Mouse (Mus musculus) hindbrain, postnatal 0 days (tissue): ENCODE data around the gene Fam69b. TPM values are rescaled to one million over a fixed set of nuclear protein-coding genes. Genes with fewer than 3 reads are reported as not detected.

ENCODE experiments used
- ATAC-seq: fragments of 200-750 bp; cut with Nextera tagmentation; 2 replicates; pipeline ENCODE4 v1.8.0; 2017; ENCODE audit warnings: mild to moderate bottlenecking, moderate TSS enrichment, moderate library complexity
- DNase-seq: peaks from one replicate; pipeline ENCODE4 v3.0.0-alpha.2; 2015; ENCODE audit warnings: low spot score
- H3K27ac ChIP-seq: fragments of 300-500 bp; sonication (generic); 2 replicates; pipeline ENCODE4 v1.5.1; 2014; ENCODE audit warnings: mild to moderate bottlenecking
- H3K27me3 ChIP-seq: fragments of 300-500 bp; sonication (generic); 2 replicates; pipeline ENCODE4 v1.6.1; 2014; ENCODE audit warnings: low read length, mixed read lengths; ENCODE audit not compliant: insufficient read depth
- H3K36me3 ChIP-seq: fragments of 300-500 bp; sonication (generic); 2 replicates; pipeline ENCODE4 v1.6.1; 2014; ENCODE audit warnings: low read length, mixed read lengths; ENCODE audit not compliant: insufficient read depth
- H3K4me1 ChIP-seq: fragments of 300-500 bp; sonication (generic); 2 replicates; pipeline ENCODE4 v1.6.1; 2014; ENCODE audit warnings: antibody characterized with exemption, low read length, mixed read lengths; ENCODE audit not compliant: insufficient read depth
- H3K4me2 ChIP-seq: fragments of 300-500 bp; sonication (generic); 2 replicates; pipeline ENCODE4 v1.6.1; 2014; ENCODE audit warnings: low read depth, mild to moderate bottlenecking, low read length, moderate library complexity, mixed read lengths
- H3K4me3 ChIP-seq: fragments of 300-500 bp; sonication (generic); 2 replicates; pipeline ENCODE4 v1.5.1; 2014; ENCODE audit warnings: low read length
- H3K9ac ChIP-seq: fragments of 300-500 bp; sonication (generic); replicated peaks from 2 replicates; pipeline ENCODE4 v1.6.1; 2014; ENCODE audit warnings: mild to moderate bottlenecking, low read length, moderate library complexity, mixed read lengths
- H3K9me3 ChIP-seq: fragments of 300-500 bp; sonication (generic); 2 replicates; pipeline ENCODE4 v1.6.1; 2016; ENCODE audit warnings: low read length, mixed read lengths
- CTCF ChIP-seq: IDR thresholded peaks from 2 replicates; pipeline ENCODE4 v1.5.1; 2016; ENCODE audit warnings: antibody characterized with exemption, control low read depth, low read depth
- WGBS: fragments of 180-500 bp; shearing (Covaris S2); extraction: QIAGEN DNeasy Blood & Tissue Kit; methylation state at CpG from one replicate; pipeline ENCODE4 v1.1.7; 2014; 5-methylcytosine and 5-hydroxymethylcytosine counted together
- polyA plus RNA-seq: library from polyadenylated mRNA; unstranded; fragments of >200 nt; fragmentation: Nextera tagmentation; extraction: Ambion mirVana; gene quantifications from 2 replicates; pipeline ENCODE4 v1.2.1, GENCODE M21; 2015
- total RNA-seq: library from RNA; depleted of rRNA; stranded (reverse); fragments of >200 nt; gene quantifications from 2 replicates; pipeline ENCODE4 v1.2.3, GENCODE M21; 2014

The Fam69b gene
- total and polyA plus RNA-seq, 2 experiments from 2014 or later, result 142 to 302 TPM

GRCm38 (mm10) chr2:26617928-26618327, 10.3 kb upstream of the Fam69b start:
- no peaks in the 10 kb centered on the region for H3K9me3 ChIP-seq

GRCm38 (mm10) chr2:26621246-26621645, 7.0 kb upstream of the Fam69b start:
- 39% methylated on average over 2 of the region's 2 CpGs for WGBS
- Histone ChIP-seq H3K27ac (no peak overlapping the region), H3K4me3 (no peak overlapping the region), H3K4me2 (no peak overlapping the region), H3K9me3 (no peaks in the 10 kb centered on the region), H3K9ac (no peak overlapping the region), H3K36me3 (no peaks in the 10 kb centered on the region), H3K4me1 (no peaks in the 10 kb centered on the region), H3K27me3 (no peaks in the 10 kb centered on the region)
- no peak for DNase-seq
- no peak for TF ChIP-seq CTCF
- no peak for ATAC-seq

More at GRCm38 (mm10) chr2:26617928-26618327, 10.3 kb upstream of the Fam69b start:
- Histone ChIP-seq H3K4me1 (no peaks in the 10 kb centered on the region), H3K27me3 (no peaks in the 10 kb centered on the region), H3K4me3 (no peak overlapping the region), H3K36me3 (no peaks in the 10 kb centered on the region), H3K4me2 (no peak overlapping the region), H3K27ac (no peak overlapping the region), H3K9ac (no peak overlapping the region)
- 58% methylated on average over 7 of the region's 7 CpGs for WGBS
- no peak for DNase-seq
- no peak for ATAC-seq
- TF ChIP-seq CTCF, result no peak

DNA sequence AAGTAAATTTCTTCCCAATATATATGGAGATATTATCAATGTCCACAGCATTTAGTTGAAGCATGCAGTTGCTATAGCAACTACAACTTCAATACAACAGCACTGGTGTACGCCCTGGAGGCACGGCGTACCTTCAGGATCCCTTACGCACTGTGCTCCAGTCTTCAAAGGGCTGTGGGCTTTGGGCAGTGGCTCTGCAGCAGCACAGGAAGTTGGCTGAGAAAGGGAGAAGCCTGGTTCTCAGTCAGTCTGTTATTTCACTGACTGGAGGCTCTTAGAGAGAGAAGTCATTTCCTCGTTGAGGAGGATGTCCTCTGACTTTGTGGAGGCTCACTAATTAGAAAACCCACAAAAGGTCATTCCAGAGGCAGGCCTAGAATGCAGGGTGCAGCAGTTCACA, 5.3 kb upstream of the Fam69b start:
- H3K9ac ChIP-seq, result no peak overlapping the region
- WGBS, result 65% methylated on average over 5 of the region's 5 CpGs

GRCm38 (mm10) chr2:26625419-26625818, 2.8 kb upstream of the Fam69b start:
- Histone ChIP-seq H3K4me3 (no peak overlapping the region), H3K9ac (no peak overlapping the region), H3K36me3 (no peaks in the 10 kb centered on the region), H3K27me3 (no peaks in the 10 kb centered on the region), H3K4me2 (no peak overlapping the region), H3K4me1 (peaks cover 10% of the 10 kb centered on the region), H3K27ac (no peak overlapping the region), H3K9me3 (no peaks in the 10 kb centered on the region)
- no peak for TF ChIP-seq CTCF
- DNase-seq, result no peak
- 86% methylated on average over 3 of the region's 3 CpGs for WGBS
- no peak for ATAC-seq

More for the DNA sequence above, 5.3 kb upstream of the Fam69b start:
- Histone ChIP-seq H3K4me1 (no peaks in the 10 kb centered on the region), H3K9me3 (no peaks in the 10 kb centered on the region), H3K36me3 (no peaks in the 10 kb centered on the region), H3K27ac (no peak overlapping the region), H3K4me2 (no peak overlapping the region), H3K27me3 (no peaks in the 10 kb centered on the region), H3K4me3 (no peak overlapping the region)
- ATAC-seq, result no peak
- no peak for TF ChIP-seq CTCF
- DNase-seq, result no peak

DNA sequence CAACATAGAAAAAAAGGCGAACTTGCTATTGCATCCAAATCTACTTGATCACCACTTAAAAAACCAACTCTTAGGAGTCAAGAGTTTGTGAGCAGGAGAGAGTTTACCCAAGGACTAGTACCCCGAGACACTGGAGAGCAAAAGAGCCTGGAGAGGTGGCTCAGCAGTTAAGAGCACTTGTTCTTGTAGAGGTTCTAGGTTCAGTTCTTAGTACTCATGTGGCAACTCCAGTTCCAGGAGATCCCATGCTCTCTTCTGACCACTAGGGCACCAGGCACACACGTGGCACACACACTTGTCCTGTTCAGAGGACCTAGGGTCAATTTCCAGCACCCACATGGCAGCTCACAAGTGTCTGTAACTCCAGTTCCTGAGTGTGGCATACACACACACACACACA, 2.2 kb upstream of the Fam69b start:
- DNase-seq (no peak), ATAC-seq (no peak)
- H3K4me3 ChIP-seq, result no peak overlapping the region
- no peaks in the 10 kb centered on the region for H3K9me3 ChIP-seq
- no peaks in the 10 kb centered on the region for H3K27me3 ChIP-seq
- 67% methylated on average over 3 of the region's 3 CpGs for WGBS
- no peak overlapping the region for H3K27ac ChIP-seq
- no peaks in the 10 kb centered on the region for H3K36me3 ChIP-seq
- peaks cover 10% of the 10 kb centered on the region for H3K4me1 ChIP-seq
- H3K9ac ChIP-seq, result no peak overlapping the region
- TF ChIP-seq CTCF, result peak; percentile 23
- no peak overlapping the region for H3K4me2 ChIP-seq

- Histone ChIP-seq H3K27ac (peak overlapping the region; percentile 91), H3K4me3 (peak overlapping the region; percentile 71), H3K27me3 (no peaks in the 10 kb centered on the region), H3K36me3 (no peaks in the 10 kb centered on the region), H3K4me2 (peak overlapping the region; percentile 98), H3K9me3 (no peaks in the 10 kb centered on the region), H3K9ac (peak overlapping the region; percentile 92), H3K4me1 (peaks cover 10% of the 10 kb centered on the region)
- ATAC-seq (peak; percentile 48), DNase-seq (no peak)
- WGBS, result 17% methylated on average over 5 of the region's 5 CpGs
- TF ChIP-seq CTCF, result no peak
These were observed 658 bp downstream of the Fam69b start for GRCm38 (mm10) chr2:26628792-26629437.
